Mouse (Mus musculus): Measurements from ENCODE around the gene Tmem140.

DNA sequence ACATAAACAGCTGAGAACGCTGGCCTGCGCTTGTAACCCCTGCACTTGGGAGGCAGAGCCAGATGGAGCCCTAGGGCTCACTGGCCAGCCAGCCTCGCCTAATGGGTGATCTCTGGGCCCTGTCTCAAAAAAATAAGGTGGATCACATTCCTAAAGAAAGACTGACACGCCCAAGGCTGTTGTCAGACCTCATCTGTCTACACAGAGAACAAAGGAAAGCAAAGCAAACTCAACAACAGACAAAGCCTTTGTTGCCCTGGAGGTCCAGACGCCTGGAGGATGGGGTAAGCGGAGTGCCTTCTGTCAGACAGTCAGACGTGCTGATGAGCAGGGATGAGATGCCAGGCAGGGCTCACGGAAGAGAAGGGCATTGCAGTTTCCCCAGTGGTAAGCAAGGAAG lies 3.8 kb downstream of the Tmem140 start:
- TF ChIP-seq CTCF (IDR thresholded peaks at IDR 0.05; ENCODE audit: extremely low read depth, insufficient read depth, insufficient read length, insufficient replicate concordance) (no peak), POLR2A (IDR thresholded peaks at IDR 0.05; ENCODE audit: low read depth, low read length) (no peak)

All from spleen, adult 2 months (tissue).